Mouse (Mus musculus) limb, embryonic 12.5 days (tissue): ENCODE measurements around the gene Cct5. TPM values are rescaled to one million over a fixed set of nuclear protein-coding genes. Genes with fewer than 3 reads are reported as not detected.

Experiments used
- ATAC-seq: fragments of 200-750 bp; cut with Nextera tagmentation; 2 replicates; pipeline ENCODE4 v1.8.0; 2017; ENCODE audit warnings: low read depth, moderate TSS enrichment; ENCODE audit not compliant: insufficient number of reproducible peaks, insufficient read depth, low FRiP score, low TSS enrichment
- H3K27ac ChIP-seq: fragments of 300-500 bp; sonication (generic); 2 replicates; pipeline ENCODE4 v1.5.1; 2016; ENCODE audit warnings: mild to moderate bottlenecking, moderate library complexity
- H3K27me3 ChIP-seq: fragments of 300-500 bp; sonication (generic); 2 replicates; pipeline ENCODE4 v1.6.1; 2016; ENCODE audit warnings: mild to moderate bottlenecking, moderate library complexity
- H3K36me3 ChIP-seq: fragments of 300-500 bp; sonication (generic); 2 replicates; pipeline ENCODE4 v1.6.1; 2016; ENCODE audit warnings: mild to moderate bottlenecking, moderate library complexity
- H3K4me1 ChIP-seq: fragments of 300-500 bp; sonication (generic); replicated peaks from 2 replicates; pipeline ENCODE4 v1.6.1; 2016
- H3K4me2 ChIP-seq: fragments of 300-500 bp; sonication (generic); 2 replicates; pipeline ENCODE4 v1.6.1; 2016; ENCODE audit warnings: mild to moderate bottlenecking, moderate library complexity
- H3K4me3 ChIP-seq: fragments of 300-500 bp; sonication (generic); replicated peaks from 2 replicates; pipeline ENCODE4 v1.5.1; 2016; ENCODE audit warnings: mild to moderate bottlenecking
- H3K9ac ChIP-seq: fragments of 300-500 bp; sonication (generic); replicated peaks from 2 replicates; pipeline ENCODE4 v1.6.1; 2016; ENCODE audit warnings: mild to moderate bottlenecking, moderate library complexity
- H3K9me3 ChIP-seq: fragments of 300-500 bp; sonication (generic); 2 replicates; pipeline ENCODE4 v1.6.1; 2016; ENCODE audit warnings: mild to moderate bottlenecking, moderate library complexity
- WGBS: fragments of 180-500 bp; shearing (Covaris S2); methylation state at CpG from one replicate; pipeline ENCODE4 v1.1.7; 2016; 5-methylcytosine and 5-hydroxymethylcytosine counted together
- polyA plus RNA-seq: library from polyadenylated mRNA; unstranded; fragments of >200 nt; fragmentation: Nextera tagmentation; extraction: Ambion mirVana; gene quantifications from 2 replicates; pipeline ENCODE4 v1.2.1, GENCODE M21; 2016

Gene Cct5
- polyA plus RNA-seq, 1 experiment from 2014 or later, result 607 TPM

- Histone ChIP-seq H3K9ac (no peak overlapping the region), H3K9me3 (peaks cover 4% of the 10 kb centered on the region; the same call in 1 of the 2 replicates), H3K27me3 (no peaks in the 10 kb centered on the region), H3K4me1 (peaks cover 7% of the 10 kb centered on the region; the same call in 1 of the 2 replicates), H3K4me3 (no peak overlapping the region), H3K4me2 (no peak overlapping the region), H3K27ac (no peak overlapping the region), H3K36me3 (no peaks in the 10 kb centered on the region)
- no peak for ATAC-seq
- WGBS, result 68% methylated on average over 19 of the region's 19 CpGs
Measured at GRCm38 (mm10) chr15:31563577-31564546, 37.7 kb downstream of the Cct5 start.

- Histone ChIP-seq H3K9ac (no peak overlapping the region), H3K27ac (no peak overlapping the region), H3K4me2 (no peak overlapping the region), H3K36me3 (no peaks in the 10 kb centered on the region), H3K9me3 (peaks cover 4% of the 10 kb centered on the region; the same call in 1 of the 2 replicates), H3K4me1 (peaks cover 3% of the 10 kb centered on the region; the same call in 1 of the 2 replicates), H3K27me3 (no peaks in the 10 kb centered on the region), H3K4me3 (no peak overlapping the region)
- no peak for ATAC-seq
- WGBS, result 64% methylated on average over 8 of the region's 8 CpGs
Measured at GRCm38 (mm10) chr15:31562847-31563246, 38.8 kb downstream of the Cct5 start.

- WGBS, result 91% methylated on average over 4 of the region's 4 CpGs
- Histone ChIP-seq H3K4me2 (no peak overlapping the region), H3K9me3 (peaks cover 4% of the 10 kb centered on the region; the same call in 1 of the 2 replicates), H3K4me1 (peaks cover 3% of the 10 kb centered on the region; the same call in 1 of the 2 replicates), H3K27ac (no peak overlapping the region), H3K36me3 (no peaks in the 10 kb centered on the region), H3K27me3 (no peaks in the 10 kb centered on the region), H3K9ac (no peak overlapping the region), H3K4me3 (no peak overlapping the region)
- ATAC-seq, result no peak
Measured at GRCm38 (mm10) chr15:31561976-31562375, 39.6 kb downstream of the Cct5 start.

- WGBS, result 82% methylated on average over 6 of the region's 6 CpGs
- H3K4me1 ChIP-seq, result peaks cover 3% of the 10 kb centered on the region; the same call in 1 of the 2 replicates
- H3K27ac ChIP-seq, result no peak overlapping the region
- H3K36me3 ChIP-seq, result no peaks in the 10 kb centered on the region
- no peak overlapping the region for H3K4me3 ChIP-seq
- H3K9me3 ChIP-seq, result peaks cover 4% of the 10 kb centered on the region; the same call in 1 of the 2 replicates
- H3K4me2 ChIP-seq, result no peak overlapping the region
- no peaks in the 10 kb centered on the region for H3K27me3 ChIP-seq
- H3K9ac ChIP-seq, result no peak overlapping the region
- no peak for ATAC-seq
Measured at GRCm38 (mm10) chr15:31561390-31561789, 40.2 kb downstream of the Cct5 start.

- H3K4me2 ChIP-seq, result no peak overlapping the region
- H3K36me3 ChIP-seq, result no peaks in the 10 kb centered on the region
- 88% methylated on average over 2 of the region's 2 CpGs for WGBS
- no peaks in the 10 kb centered on the region for H3K9me3 ChIP-seq
- H3K27ac ChIP-seq, result no peak overlapping the region
- ATAC-seq, result no peak
- no peak overlapping the region for H3K4me3 ChIP-seq
- no peak overlapping the region for H3K9ac ChIP-seq
- no peaks in the 10 kb centered on the region for H3K27me3 ChIP-seq
- H3K4me1 ChIP-seq, result no peaks in the 10 kb centered on the region
Measured at GRCm38 (mm10) chr15:31554855-31555254, 46.7 kb downstream of the Cct5 start.

- ATAC-seq, result no peak
- peaks cover 8% of the 10 kb centered on the region; the same call in 1 of the 2 replicates for H3K4me1 ChIP-seq
Measured at GRCm38 (mm10) chr15:31550381-31550780, 51.2 kb downstream of the Cct5 start.

GRCm38 (mm10) chr15:31547421-31547820 lies 54.2 kb downstream of the Cct5 start:
- H3K9ac ChIP-seq, result no peak overlapping the region
- H3K4me1 ChIP-seq, result peaks cover 19% of the 10 kb centered on the region
- no peak overlapping the region for H3K27ac ChIP-seq
- ATAC-seq, result no peak
- no peaks in the 10 kb centered on the region for H3K36me3 ChIP-seq
- WGBS, result 46% methylated on average over 5 of the region's 5 CpGs
- H3K27me3 ChIP-seq, result no peaks in the 10 kb centered on the region
- no peaks in the 10 kb centered on the region for H3K9me3 ChIP-seq
- H3K4me3 ChIP-seq, result no peak overlapping the region
- no peak overlapping the region for H3K4me2 ChIP-seq

More at GRCm38 (mm10) chr15:31550381-31550780, 51.2 kb downstream of the Cct5 start:
- WGBS, result 83% methylated on average over 4 of the region's 4 CpGs
- Histone ChIP-seq H3K27ac (no peak overlapping the region), H3K36me3 (no peaks in the 10 kb centered on the region), H3K9ac (no peak overlapping the region), H3K27me3 (no peaks in the 10 kb centered on the region), H3K4me2 (no peak overlapping the region), H3K4me3 (no peak overlapping the region), H3K9me3 (no peaks in the 10 kb centered on the region)

- no peaks in the 10 kb centered on the region for H3K27me3 ChIP-seq
- H3K36me3 ChIP-seq, result no peaks in the 10 kb centered on the region
- 87% methylated on average over 6 of the region's 6 CpGs for whole genome bisulfite sequencing
- H3K4me2 ChIP-seq, result no peak overlapping the region
- H3K4me1 ChIP-seq, result peaks cover 28% of the 10 kb centered on the region
- H3K27ac ChIP-seq, result no peak overlapping the region
- no peak for ATAC-seq
- H3K4me3 ChIP-seq, result no peak overlapping the region
- H3K9ac ChIP-seq, result no peak overlapping the region
- no peaks in the 10 kb centered on the region for H3K9me3 ChIP-seq
Measured at GRCm38 (mm10) chr15:31546291-31546690, 55.3 kb downstream of the Cct5 start.

GRCm38 (mm10) chr15:31545058-31545457 lies 56.5 kb downstream of the Cct5 start:
- no peak overlapping the region; the same call in 1 of the 2 replicates for H3K27ac ChIP-seq
- H3K4me1 ChIP-seq, result peaks cover 28% of the 10 kb centered on the region
- H3K36me3 ChIP-seq, result no peaks in the 10 kb centered on the region
- H3K4me2 ChIP-seq, result no peak overlapping the region
- H3K9ac ChIP-seq, result no peak overlapping the region
- ATAC-seq, result no peak
- H3K9me3 ChIP-seq, result no peaks in the 10 kb centered on the region
- H3K4me3 ChIP-seq, result no peak overlapping the region
- H3K27me3 ChIP-seq, result no peaks in the 10 kb centered on the region
- 34% methylated on average over 1 of the region's 1 CpGs for WGBS

- Histone ChIP-seq H3K9me3 (no peaks in the 10 kb centered on the region), H3K4me2 (no peak overlapping the region), H3K9ac (no peak overlapping the region), H3K27me3 (no peaks in the 10 kb centered on the region), H3K4me1 (peaks cover 28% of the 10 kb centered on the region), H3K36me3 (no peaks in the 10 kb centered on the region), H3K27ac (no peak overlapping the region), H3K4me3 (no peak overlapping the region)
- WGBS, result 20% methylated on average over 3 of the region's 3 CpGs
- ATAC-seq, result no peak
Measured at GRCm38 (mm10) chr15:31543246-31543645, 58.4 kb downstream of the Cct5 start.

GRCm38 (mm10) chr15:31542013-31542958 lies 59.3 kb downstream of the Cct5 start:
- Histone ChIP-seq H3K27ac (peak overlapping the region; percentile 72), H3K4me1 (peaks cover 25% of the 10 kb centered on the region), H3K27me3 (no peaks in the 10 kb centered on the region), H3K4me3 (no peak overlapping the region), H3K9ac (no peak overlapping the region), H3K4me2 (peak overlapping the region; percentile 9), H3K9me3 (no peaks in the 10 kb centered on the region), H3K36me3 (no peaks in the 10 kb centered on the region)
- ATAC-seq, result no peak
- WGBS, result 16% methylated on average over 10 of the region's 10 CpGs
